Mouse (Mus musculus) spleen, adult 2 months (tissue): ENCODE measurements around the gene Diablo.

ENCODE experiments used
- CTCF ChIP-seq: fragments of 200-500 bp; IDR thresholded peaks from 2 replicates; pipeline ENCODE4 v1.5.1; 2011; ENCODE audit warnings: mild to moderate bottlenecking, inconsistent platforms; ENCODE audit not compliant: insufficient read depth, insufficient read length, insufficient replicate concordance; ENCODE audit errors: extremely low read depth
- POLR2A ChIP-seq: fragments of 200-500 bp; IDR thresholded peaks from 2 replicates; pipeline ENCODE4 v1.6.1; 2011; ENCODE audit warnings: low read depth, low read length, inconsistent platforms

DNA sequence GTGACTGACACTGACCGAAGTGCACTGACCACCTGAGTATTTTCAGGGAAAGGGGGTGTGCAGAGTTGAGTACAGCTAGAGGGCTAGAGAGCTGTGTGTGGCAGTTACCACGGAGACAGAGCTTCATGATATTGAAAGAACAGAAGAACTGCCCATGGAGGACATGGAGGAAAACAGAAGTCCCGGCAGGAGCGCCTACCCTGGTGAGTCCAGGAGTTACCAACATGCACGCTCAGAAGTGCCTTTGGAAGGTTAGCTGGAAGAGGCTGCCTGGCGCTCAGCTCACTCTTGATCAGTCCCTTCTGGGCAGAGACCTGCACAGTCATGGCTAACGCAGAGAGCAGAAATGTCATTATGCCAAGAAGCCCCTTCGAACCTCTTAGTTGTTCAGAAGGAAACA lies 6.1 kb upstream of the Diablo start:
- TF ChIP-seq CTCF, result no peak
- TF ChIP-seq POLR2A, result no peak
